Mouse (Mus musculus) urinary bladder, postnatal 36 days (tissue): ENCODE data around the gene Sipa1l1.
A peak's percentile ranks its signal among the peaks of the same experiment; 100 is the strongest.

Experiments
- DNase-seq, 2 experiments: peaks; one replicate each; pipeline ENCODE4 v3.0.0; 2022; ENCODE audit warnings: low spot score in 2 of 2, mixed read lengths in 1 of 2

The Sipa1l1 gene

GRCm38 (mm10) chr12:82247371-82248258 is 78.5 kb downstream of the Sipa1l1 start:
- no peak for DNase-seq

- no peak for DNase-seq
Observed at GRCm38 (mm10) chr12:82248501-82248900, 79.4 kb downstream of the Sipa1l1 start.

- no peak for DNase-seq
Observed at GRCm38 (mm10) chr12:82251328-82251727, 82.2 kb downstream of the Sipa1l1 start.

GRCm38 (mm10) chr12:82254076-82254475 is 85.0 kb downstream of the Sipa1l1 start:
- peak in 1 of 2 experiments; percentile 27 for DNase-seq

- DNase-seq, result no peak
Observed at GRCm38 (mm10) chr12:82256012-82256411, 86.9 kb downstream of the Sipa1l1 start.

- no peak for DNase-seq
Observed at GRCm38 (mm10) chr12:82256921-82257500, 87.9 kb downstream of the Sipa1l1 start.

- no peak for DNase-seq
Observed at GRCm38 (mm10) chr12:82257994-82258785, 89.1 kb downstream of the Sipa1l1 start.

- no peak for DNase-seq
Observed at GRCm38 (mm10) chr12:82263443-82263842, 94.3 kb downstream of the Sipa1l1 start.

- DNase-seq, result no peak
Observed at GRCm38 (mm10) chr12:82264083-82264851, 95.1 kb downstream of the Sipa1l1 start.

GRCm38 (mm10) chr12:82265335-82266274 is 96.5 kb downstream of the Sipa1l1 start:
- DNase-seq, result peak in 1 of 2 experiments; percentile 40

GRCm38 (mm10) chr12:82271447-82271846 is 102.3 kb downstream of the Sipa1l1 start:
- DNase-seq, result no peak

- no peak for DNase-seq
Observed at GRCm38 (mm10) chr12:82273503-82273902, 104.4 kb downstream of the Sipa1l1 start.

- DNase-seq, result no peak
Observed at GRCm38 (mm10) chr12:82274576-82274975, 105.5 kb downstream of the Sipa1l1 start.

- DNase-seq, result peak in 1 of 2 experiments; percentile 70
Observed at GRCm38 (mm10) chr12:82275767-82276166, 106.6 kb downstream of the Sipa1l1 start.

GRCm38 (mm10) chr12:82276591-82276990 is 107.5 kb downstream of the Sipa1l1 start:
- DNase-seq, result no peak

GRCm38 (mm10) chr12:82284617-82285016 is 115.5 kb downstream of the Sipa1l1 start:
- no peak for DNase-seq

GRCm38 (mm10) chr12:82285018-82285417 is 115.9 kb downstream of the Sipa1l1 start:
- no peak for DNase-seq

GRCm38 (mm10) chr12:82286068-82286467 is 116.9 kb downstream of the Sipa1l1 start:
- DNase-seq, result no peak

- no peak for DNase-seq
Observed at GRCm38 (mm10) chr12:82286804-82287203, 117.7 kb downstream of the Sipa1l1 start.

- no peak for DNase-seq
Observed at GRCm38 (mm10) chr12:82293545-82294247, 124.6 kb downstream of the Sipa1l1 start.
